Mouse (Mus musculus) ES-E14 (cell line): ENCODE measurements around the gene Cmah. TPM values are rescaled to one million over a fixed set of nuclear protein-coding genes. Genes with fewer than 3 reads are reported as not detected.

Experiments used
- DNase-seq: peaks from one replicate; pipeline ENCODE4 v3.0.0-alpha.2; 2013; ENCODE audit warnings: low read depth, low spot score
- H3K27ac ChIP-seq: 2 replicates; pipeline ENCODE4 v1.5.1; 2012; ENCODE audit warnings: low read depth, mild to moderate bottlenecking, low read length, moderate library complexity, mixed read lengths; ENCODE audit not compliant: poor library complexity, insufficient read depth, severe bottlenecking
- H3K36me3 ChIP-seq: 2 replicates; pipeline ENCODE4 v1.6.1; 2012; ENCODE audit warnings: mild to moderate bottlenecking, low read length, moderate library complexity, mixed read lengths; ENCODE audit not compliant: control insufficient read depth, poor library complexity, insufficient read depth, severe bottlenecking
- H3K4me1 ChIP-seq, 2 experiments: fragments of 150-350 bp in 1 of 2; sonication (generic) in 1 of 2; 2 replicates each; pipeline ENCODE4 v1.6.1; 2012; ENCODE audit warnings: low read length in 2 of 2, mild to moderate bottlenecking in 1 of 2, mixed read lengths in 1 of 2; ENCODE audit not compliant: control insufficient read depth in 2 of 2, insufficient read depth in 2 of 2, poor library complexity in 1 of 2
- H3K4me3 ChIP-seq, 2 experiments: fragments of 150-350 bp in 1 of 2; sonication (generic) in 1 of 2; 2 replicates each; pipeline ENCODE4 v1.5.1; 2012; ENCODE audit warnings: low read length in 2 of 2, low read depth in 1 of 2, mild to moderate bottlenecking in 1 of 2, mixed read lengths in 1 of 2; ENCODE audit not compliant: insufficient read depth in 1 of 2, poor library complexity in 1 of 2, severe bottlenecking in 1 of 2
- H3K9ac ChIP-seq: 2 replicates; pipeline ENCODE4 v1.6.1; 2012; ENCODE audit warnings: low read depth, mild to moderate bottlenecking, low read length, mixed read lengths; ENCODE audit not compliant: poor library complexity, insufficient read depth, severe bottlenecking
- H3K9me3 ChIP-seq: fragments of 150-350 bp; sonication (generic); 2 replicates; pipeline ENCODE4 v1.6.1; 2012; ENCODE audit warnings: low read depth, mild to moderate bottlenecking, low read length; ENCODE audit not compliant: control insufficient read depth, insufficient read depth
- CHD2 ChIP-seq: IDR thresholded peaks from 2 replicates; pipeline ENCODE4 v1.6.1; 2014; ENCODE audit warnings: mild to moderate bottlenecking, low read depth, low read length, inconsistent platforms
- HCFC1 ChIP-seq: IDR thresholded peaks from 2 replicates; pipeline ENCODE4 v1.6.1; 2012; ENCODE audit warnings: low read length, inconsistent platforms, borderline replicate concordance; ENCODE audit not compliant: insufficient read depth
- MAFK ChIP-seq: IDR thresholded peaks from 2 replicates; pipeline ENCODE4 v1.6.1; 2014; ENCODE audit warnings: mild to moderate bottlenecking, low read depth, low read length, inconsistent platforms; ENCODE audit not compliant: insufficient read depth
- ZC3H11A ChIP-seq: IDR thresholded peaks from 2 replicates; pipeline ENCODE4 v1.6.1; 2012; ENCODE audit warnings: low read depth, mild to moderate bottlenecking, inconsistent platforms, low read length, borderline replicate concordance
- ZNF384 ChIP-seq: IDR thresholded peaks from 2 replicates; pipeline ENCODE4 v1.6.1; 2012; ENCODE audit warnings: low read depth, low read length, inconsistent platforms
- in situ Hi-C, 2 experiments: fragments of 600-800 bp; cut with MboI; formaldehyde crosslinking; loops; one replicate each; pipeline ENCODE4 v1.15.1; 2025; ENCODE audit warnings: low sequenced_read_pairs in 2 of 2, inconsistent platforms in 1 of 2; ENCODE audit not compliant: unreplicated experiment in 2 of 2
- total RNA-seq: library from RNA; depleted of rRNA; stranded (reverse); fragments of 300-350 nt; gene quantifications from 2 replicates; pipeline ENCODE4 v1.2.3, GENCODE M21; 2012

Gene Cmah
- total RNA-seq, 1 experiment = 0.18 TPM

GRCm38 (mm10) chr13:24430215-24430614 is 103.0 kb downstream of the Cmah start:
- no peak overlapping the region for H3K9ac ChIP-seq
- in situ Hi-C loops = no loop called here

DNA sequence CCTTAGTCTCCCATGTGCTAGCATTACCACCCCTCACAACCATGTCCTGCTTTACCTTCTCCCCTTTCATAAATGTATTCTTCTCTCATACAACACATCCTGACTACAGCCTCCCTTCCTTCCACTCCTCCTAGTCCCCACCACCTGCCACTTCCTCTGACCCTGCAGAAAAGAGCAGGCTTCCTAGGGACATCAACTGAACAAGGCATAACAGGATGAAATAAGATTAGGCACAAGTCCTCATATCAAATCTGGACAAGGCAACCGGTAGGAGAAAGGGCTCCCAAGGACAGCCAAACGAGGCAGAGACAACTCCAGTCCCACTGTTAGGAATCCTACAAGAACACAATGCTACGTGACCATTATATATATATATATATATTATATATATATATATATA is 104.4 kb downstream of the Cmah start:
- no peaks in the 10 kb centered on the region for H3K36me3 ChIP-seq
- H3K4me1 ChIP-seq = no peaks in the 10 kb centered on the region
- TF ChIP-seq MAFK (no peak), HCFC1 (no peak), ZC3H11A (no peak), ZNF384 (no peak), CHD2 (no peak)
- no peak overlapping the region for H3K4me3 ChIP-seq
- in situ Hi-C loops = no loop called here
- no peaks in the 10 kb centered on the region for H3K9me3 ChIP-seq
- DNase-seq = no peak
- H3K27ac ChIP-seq = no peak overlapping the region
- no peak overlapping the region for H3K9ac ChIP-seq

More at GRCm38 (mm10) chr13:24430215-24430614, 103.0 kb downstream of the Cmah start:
- Histone ChIP-seq H3K36me3 (no peaks in the 10 kb centered on the region), H3K4me3 (no peak overlapping the region), H3K9me3 (no peaks in the 10 kb centered on the region), H3K27ac (no peak overlapping the region), H3K4me1 (no peaks in the 10 kb centered on the region)
- no peak for DNase-seq
- TF ChIP-seq ZNF384 = no peak
- TF ChIP-seq HCFC1 = no peak
- TF ChIP-seq ZC3H11A = no peak
- no peak for TF ChIP-seq CHD2
- TF ChIP-seq MAFK = no peak

GRCm38 (mm10) chr13:24442272-24442671 is 115.1 kb downstream of the Cmah start:
- no peak overlapping the region for H3K4me3 ChIP-seq
- H3K9ac ChIP-seq = no peak overlapping the region
- TF ChIP-seq ZNF384 (no peak), MAFK (no peak), HCFC1 (no peak), ZC3H11A (no peak), CHD2 (no peak)
- H3K27ac ChIP-seq = no peak overlapping the region
- no peaks in the 10 kb centered on the region for H3K4me1 ChIP-seq
- no peak for DNase-seq
- no peaks in the 10 kb centered on the region for H3K36me3 ChIP-seq
- H3K9me3 ChIP-seq = no peaks in the 10 kb centered on the region
- in situ Hi-C loops = no loop called here

DNA sequence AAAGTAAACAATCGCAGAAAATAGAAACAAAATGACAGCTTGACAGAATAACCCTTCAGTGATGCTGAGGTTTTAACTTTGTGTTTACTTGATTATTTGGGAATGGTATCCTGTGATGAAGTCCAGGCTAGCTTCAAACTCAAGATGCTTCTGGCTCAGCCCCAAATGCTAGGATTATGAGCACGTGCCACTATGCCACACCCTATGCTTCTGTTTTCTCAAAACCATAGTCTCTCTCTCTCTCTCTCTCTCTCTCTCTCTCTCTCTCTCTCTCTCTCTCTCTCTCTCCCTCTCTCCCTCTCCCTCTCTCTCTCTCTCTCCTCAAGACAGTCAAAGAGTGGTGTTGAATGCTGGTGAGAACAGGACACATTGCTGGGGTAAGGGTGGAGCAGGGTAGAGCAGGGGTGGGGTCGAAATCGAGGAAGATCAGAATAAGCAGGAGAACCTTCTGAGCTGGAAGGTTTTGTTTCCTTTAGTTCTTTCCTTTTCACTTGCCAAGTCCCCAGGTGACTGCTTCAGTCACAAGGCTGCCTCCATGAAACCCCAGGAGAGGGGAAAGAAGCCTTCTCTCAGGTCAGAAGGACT is 116.7 kb downstream of the Cmah start:
- no peak overlapping the region for H3K27ac ChIP-seq
- no peaks in the 10 kb centered on the region for H3K4me1 ChIP-seq
- H3K4me3 ChIP-seq = no peak overlapping the region
- in situ Hi-C loops = no loop called here
- DNase-seq = no peak
- no peak for TF ChIP-seq CHD2
- no peak for TF ChIP-seq MAFK
- no peak for TF ChIP-seq HCFC1
- TF ChIP-seq ZNF384 = no peak
- TF ChIP-seq ZC3H11A = no peak
- no peaks in the 10 kb centered on the region for H3K36me3 ChIP-seq
- no peak overlapping the region for H3K9ac ChIP-seq
- H3K9me3 ChIP-seq = no peaks in the 10 kb centered on the region

DNA sequence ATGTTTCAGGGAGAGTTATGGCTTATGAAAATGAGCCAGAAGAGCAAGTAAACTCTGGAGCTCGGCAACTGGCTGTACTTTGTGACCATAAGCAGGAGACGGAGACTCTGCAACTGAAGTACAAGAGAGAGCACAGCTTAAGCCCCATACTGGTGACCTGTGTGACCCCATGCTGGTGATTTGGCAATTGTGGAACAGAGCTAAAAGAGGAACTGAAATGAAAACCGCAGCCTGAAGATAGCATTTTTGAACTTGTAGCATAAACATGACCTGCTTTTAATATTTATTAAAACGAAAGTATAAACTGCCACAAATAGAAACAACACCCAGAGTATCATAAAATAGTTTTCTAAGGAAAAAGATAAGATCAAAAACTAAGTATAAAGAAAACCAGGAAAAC is 117.5 kb downstream of the Cmah start:
- no peak for TF ChIP-seq CHD2
- TF ChIP-seq ZNF384 = no peak
- TF ChIP-seq HCFC1 = no peak
- no peak for TF ChIP-seq MAFK
- TF ChIP-seq ZC3H11A = no peak
- Histone ChIP-seq H3K4me3 (no peak overlapping the region), H3K9me3 (no peaks in the 10 kb centered on the region), H3K27ac (no peak overlapping the region), H3K36me3 (no peaks in the 10 kb centered on the region), H3K9ac (no peak overlapping the region), H3K4me1 (no peaks in the 10 kb centered on the region)
- DNase-seq = no peak
- in situ Hi-C loops = no loop called here
